Mouse (Mus musculus): Measurements from ENCODE around the gene Avpr1b.
"Not testable (repeated sequence)": the region's sequence is repeated elsewhere in the genome, so short reads cannot be mapped to it uniquely, and the experiment has no call there.

Gene Avpr1b

GRCm38 (mm10) chr1:131598905-131599304, at the start of gene Avpr1b:
Gene Avpr1b, plus strand, starts transcription at chr1:131599239.
- no peak for DNase-seq

GRCm38 (mm10) chr1:131551956-131552355, 47.1 kb upstream of the Avpr1b start:
- DNase-seq = no peak

GRCm38 (mm10) chr1:131553428-131553827, 45.6 kb upstream of the Avpr1b start:
- DNase-seq = no peak

- peak; percentile 87 to 91 for DNase-seq
These were observed 43.8 kb upstream of the Avpr1b start for GRCm38 (mm10) chr1:131555042-131555812.

- DNase-seq = no peak
These were observed 38.5 kb upstream of the Avpr1b start for GRCm38 (mm10) chr1:131560500-131560899.

GRCm38 (mm10) chr1:131562081-131562480, 37.0 kb upstream of the Avpr1b start:
- DNase-seq = no peak

GRCm38 (mm10) chr1:131566056-131566455, 33.0 kb upstream of the Avpr1b start:
- DNase-seq = not testable (repeated sequence)

GRCm38 (mm10) chr1:131569721-131570120, 29.3 kb upstream of the Avpr1b start:
- no peak for DNase-seq

GRCm38 (mm10) chr1:131570391-131570790, 28.6 kb upstream of the Avpr1b start:
- no peak for DNase-seq

GRCm38 (mm10) chr1:131573721-131574120, 25.3 kb upstream of the Avpr1b start:
- peak in 1 of 2 experiments; percentile 34 for DNase-seq

- peak; percentile 67 to 69 for DNase-seq
These were observed 19.9 kb upstream of the Avpr1b start for GRCm38 (mm10) chr1:131578943-131579680.

- DNase-seq = no peak
These were observed 18.6 kb upstream of the Avpr1b start for GRCm38 (mm10) chr1:131580389-131580788.

GRCm38 (mm10) chr1:131583598-131583997, 15.4 kb upstream of the Avpr1b start:
- no peak for DNase-seq

GRCm38 (mm10) chr1:131586836-131587235, 12.2 kb upstream of the Avpr1b start:
- DNase-seq = peak; percentile 50 to 68

- DNase-seq = no peak
These were observed 1.3 kb downstream of the Avpr1b start for GRCm38 (mm10) chr1:131600314-131600713.

GRCm38 (mm10) chr1:131606719-131607118, 7.7 kb downstream of the Avpr1b start:
- DNase-seq = no peak

- peak; percentile 13 to 26 for DNase-seq
These were observed 13.6 kb downstream of the Avpr1b start for GRCm38 (mm10) chr1:131612556-131613155.

GRCm38 (mm10) chr1:131613361-131614133, 14.5 kb downstream of the Avpr1b start:
- peak; percentile 80 to 92 for DNase-seq

- no peak for DNase-seq
These were observed 15.6 kb downstream of the Avpr1b start for GRCm38 (mm10) chr1:131614641-131615040.

- DNase-seq = no peak
These were observed 17.1 kb downstream of the Avpr1b start for GRCm38 (mm10) chr1:131616131-131616530.

GRCm38 (mm10) chr1:131616546-131617220, 17.6 kb downstream of the Avpr1b start:
- DNase-seq = no peak

GRCm38 (mm10) chr1:131618576-131618975, 19.5 kb downstream of the Avpr1b start:
- DNase-seq = no peak

Data from cerebellum, postnatal 14 days (tissue).